ENCODE assay signal across 8 mouse cellular contexts in the genomic region with DNA sequence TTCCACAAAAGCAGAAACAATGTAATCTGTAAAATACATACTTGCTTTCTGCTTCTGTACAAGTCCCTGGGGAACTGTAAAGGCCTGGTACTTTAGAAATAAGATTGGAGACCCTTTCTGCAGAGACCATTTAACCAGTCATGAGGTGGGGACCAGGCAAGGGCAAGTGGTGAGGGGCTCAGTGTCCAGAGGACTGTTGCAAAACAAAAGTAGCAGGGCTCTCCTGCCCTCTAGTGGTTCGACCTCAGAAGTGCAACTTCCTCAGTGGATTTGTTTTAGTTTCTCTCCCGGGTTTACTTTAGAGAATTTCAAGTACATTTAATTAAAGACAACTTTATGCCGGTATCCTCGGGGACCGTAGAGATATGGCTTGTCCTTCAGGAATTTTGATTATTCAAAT.
DNase-seq lines count a peak whose midpoint lies in the region; ATAC-seq and TF ChIP-seq lines count a peak whose summit lies in the region.

No protein-coding gene starts in this region.

- H3K27me3 ChIP-seq in heart, adult 2 months (ENCODE audit: control insufficient read depth, insufficient read depth, low read length) = no peaks in the 10 kb centered on the region
- no peaks in the 10 kb centered on the region for H3K27me3 ChIP-seq in midbrain, embryonic 14.5 days (ENCODE audit: control insufficient read depth, insufficient read depth, low read length)

- H3K9me3 ChIP-seq in midbrain, embryonic 14.5 days (ENCODE audit: control insufficient read depth, low read length) = no peaks in the 10 kb centered on the region

- 18% methylated on average over 5 of the region's 5 CpGs for WGBS in heart, adult 2 months
- WGBS in midbrain, embryonic 14.5 days = 12% methylated on average over 5 of the region's 5 CpGs

- intact Hi-C loops in heart, adult 2 months (cut with DNase I) = loop anchor here (1.0 to 5.0 kb wide), 2 partner anchors 74 to 380 kb away; no protein-coding TSS in a partner anchor
- intact Hi-C loops in heart, postnatal 25 days (cut with DNase I) = loop anchor here (2.0 kb wide), 2 partner anchors 73 to 381 kb away; no protein-coding TSS in a partner anchor

- DNase-seq in heart, adult 2 months = peak; percentile 10 to 46
- no peak for DNase-seq in heart, postnatal 25 days (ENCODE audit: low spot score)
- peak; percentile 67 for DNase-seq in ZHBTc4 (ENCODE audit: low read depth, low spot score)
- peak; percentile 89 for DNase-seq in embryo, embryonic 10.5 days (ENCODE audit: low spot score)
- DNase-seq in heart, postnatal 4 days = peak; percentile 62
- DNase-seq in left cerebral cortex, adult 18-20 months (ENCODE audit: low spot score in 2 of 2) = peak; percentile 56 to 58
- DNase-seq in midbrain, embryonic 14.5 days = peak; percentile 81
- DNase-seq in urinary bladder, postnatal 10 days (ENCODE audit: low spot score) = peak; percentile 21

- H3K4me2 ChIP-seq in midbrain, embryonic 14.5 days (ENCODE audit: low read length) = no peak overlapping the region

- no peak for TF ChIP-seq EP300 in heart, adult 2 months (IDR thresholded peaks at IDR 0.05; ENCODE audit: insufficient read depth, low read depth, low read length)

- H3K36me3 ChIP-seq in heart, adult 2 months (ENCODE audit: control insufficient read depth, insufficient read depth, low read length) = no peaks in the 10 kb centered on the region
- H3K36me3 ChIP-seq in midbrain, embryonic 14.5 days (ENCODE audit: control insufficient read depth, insufficient read depth, low read length) = no peaks in the 10 kb centered on the region

- H3K27ac ChIP-seq in heart, adult 2 months = no peak overlapping the region
- H3K27ac ChIP-seq in midbrain, embryonic 14.5 days (replicated peaks; ENCODE audit: low read depth, low read length) = no peak overlapping the region

- H3K4me1 ChIP-seq in heart, adult 2 months (ENCODE audit: control insufficient read depth, insufficient read depth, low read length) = peaks cover 2% of the 10 kb centered on the region; the same call in 1 of the 2 replicates
- H3K4me1 ChIP-seq in midbrain, embryonic 14.5 days (ENCODE audit: control insufficient read depth, insufficient read depth, low read length) = no peaks in the 10 kb centered on the region

- no peaks in the 10 kb centered on the region for H3K79me2 ChIP-seq in heart, adult 2 months (replicated peaks; ENCODE audit: control insufficient read depth, insufficient read depth, low read length)

- H3K9ac ChIP-seq in heart, adult 2 months (ENCODE audit: low read depth, low read length) = no peak overlapping the region
- H3K9ac ChIP-seq in midbrain, embryonic 14.5 days (replicated peaks; ENCODE audit: low read length) = no peak overlapping the region

- no peak overlapping the region for H3K4me3 ChIP-seq in heart, adult 2 months
- H3K4me3 ChIP-seq in midbrain, embryonic 14.5 days (replicated peaks; ENCODE audit: low read depth, low read length) = no peak overlapping the region

- TF ChIP-seq CTCF in heart, adult 2 months (IDR thresholded peaks at IDR 0.05) = peak; percentile 95

- peak; percentile 72 for ATAC-seq in midbrain, embryonic 14.5 days (ENCODE audit: low FRiP score, low TSS enrichment)

- TF ChIP-seq POLR2A in heart, adult 2 months (IDR thresholded peaks at IDR 0.05; ENCODE audit: insufficient read depth, low read depth, low read length) = no peak
